In the genomic region with DNA sequence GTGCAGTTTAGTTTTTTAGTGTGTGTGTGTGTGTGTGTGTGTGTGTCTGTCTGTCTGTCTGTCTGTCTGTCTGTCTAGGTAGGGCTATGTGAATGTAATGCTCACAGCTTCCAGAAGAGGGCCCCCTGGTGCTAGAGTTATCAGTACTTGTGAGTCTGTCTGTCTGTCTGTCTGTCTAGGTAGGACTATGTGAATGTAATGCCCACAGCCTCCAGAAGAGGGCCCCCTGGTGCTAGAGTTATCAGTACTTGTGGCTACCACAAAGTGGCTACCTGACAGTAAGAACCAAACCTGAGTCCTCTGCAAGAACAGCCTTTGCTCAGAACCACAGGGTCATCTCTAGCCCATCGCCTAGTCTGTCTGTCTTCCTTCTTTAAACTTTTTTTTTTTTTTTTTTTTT, we compare ENCODE assay signal across 9 mouse cellular contexts. TPM values are rescaled to one million over a fixed set of nuclear protein-coding genes. Genes with fewer than 3 reads are reported as not detected.
A peak's percentile ranks its signal among the peaks of the same experiment; 100 is the strongest.
DNase-seq lines count a peak whose midpoint lies in the region; ATAC-seq and TF ChIP-seq lines count a peak whose summit lies in the region.
"Had no signal": no experiment of that assay in that cellular context is flagged by ENCODE, and none has a peak within 500 bp of the region (broad histone marks: within the 10 kb centered on the region; RNA-seq: fewer than 3 reads in every experiment).

No protein-coding gene starts in this region.

- no peaks in the 10 kb centered on the region; the same call in 1 of the 2 replicates for H3K4me1 ChIP-seq in forebrain, embryonic 11.5 days (replicated peaks; ENCODE audit: control insufficient read depth, insufficient read depth, low read length)
- H3K4me1 ChIP-seq in forebrain, embryonic 15.5 days, result peaks cover 5% of the 10 kb centered on the region; the same call in 1 of the 2 replicates

- TF ChIP-seq CTCF in gastrocnemius, adult 2 months (IDR thresholded peaks at IDR 0.05), result peak; percentile 64

- H3K36me3 ChIP-seq in forebrain, embryonic 11.5 days (ENCODE audit: control insufficient read depth, insufficient read depth, low read length), result no peaks in the 10 kb centered on the region
- peaks cover 4% of the 10 kb centered on the region; the same call in 1 of the 2 replicates for H3K36me3 ChIP-seq in forebrain, embryonic 15.5 days
- H3K36me3 ChIP-seq: midbrain, embryonic 12.5 days had no signal

- no peak overlapping the region for H3K4me3 ChIP-seq in forebrain, embryonic 11.5 days (ENCODE audit: low read depth, low read length)
- no peak overlapping the region for H3K4me3 ChIP-seq in forebrain, embryonic 15.5 days
- no peak overlapping the region for H3K4me3 ChIP-seq in gastrocnemius, adult 2 months
- H3K4me3 ChIP-seq: midbrain, embryonic 12.5 days had no signal

- intact Hi-C loops in gastrocnemius, adult 2 months (cut with DNase I), result loop anchor here (2.0 kb wide), 1 partner anchor 30 kb away; no protein-coding TSS in a partner anchor

- H3K9me3 ChIP-seq in forebrain, embryonic 11.5 days (ENCODE audit: control insufficient read depth, low read length), result no peaks in the 10 kb centered on the region
- H3K9me3 ChIP-seq in forebrain, embryonic 15.5 days, result no peaks in the 10 kb centered on the region
- H3K9me3 ChIP-seq: midbrain, embryonic 12.5 days had no signal

- ATAC-seq in forebrain, embryonic 11.5 days (replicated peaks; ENCODE audit: low FRiP score), result no peak
- ATAC-seq in forebrain, embryonic 15.5 days (replicated peaks), result no peak

- H3K4me2 ChIP-seq in forebrain, embryonic 11.5 days (ENCODE audit: low read depth, low read length, severe bottlenecking), result no peak overlapping the region
- no peak overlapping the region for H3K4me2 ChIP-seq in forebrain, embryonic 15.5 days (replicated peaks)
- H3K4me2 ChIP-seq: midbrain, embryonic 12.5 days had no signal

- peak; percentile 87 for DNase-seq in forebrain, embryonic 11.5 days (ENCODE audit: low spot score)
- peak; percentile 96 for DNase-seq in ES-CJ7 (ENCODE audit: low read depth, low spot score)
- DNase-seq in c-Kit-positive CD71-positive TER-119-positive erythroid progenitor cells, embryonic 14.5 days (ENCODE audit: low spot score), result peak; percentile 82
- DNase-seq in gastrocnemius, adult 2 months, result peak; percentile 61
- peak; percentile 69 for DNase-seq in layer of hippocampus, adult 11-12 months (ENCODE audit: low spot score)
- DNase-seq in lung, postnatal 10 days, result peak; percentile 85
- peak; percentile 33 to 57 for DNase-seq in spleen, postnatal 14 days (ENCODE audit: low spot score in 2 of 2)

- 56% methylated on average over 1 of the region's 1 CpGs for WGBS in forebrain, embryonic 11.5 days
- 44% methylated on average over 1 of the region's 1 CpGs for WGBS in forebrain, embryonic 15.5 days

- no peak overlapping the region for H3K27ac ChIP-seq in forebrain, embryonic 11.5 days (ENCODE audit: low read depth, low read length)
- H3K27ac ChIP-seq in forebrain, embryonic 15.5 days (replicated peaks), result no peak overlapping the region
- H3K27ac ChIP-seq in gastrocnemius, adult 2 months, result no peak overlapping the region
- H3K27ac ChIP-seq: midbrain, embryonic 12.5 days had no signal

- H3K9ac ChIP-seq in forebrain, embryonic 11.5 days (ENCODE audit: low read length), result no peak overlapping the region
- H3K9ac ChIP-seq in forebrain, embryonic 15.5 days (replicated peaks), result no peak overlapping the region
- H3K9ac ChIP-seq: midbrain, embryonic 12.5 days had no signal

- no peaks in the 10 kb centered on the region for H3K27me3 ChIP-seq in forebrain, embryonic 11.5 days (ENCODE audit: control insufficient read depth, insufficient read depth, low read length)
- H3K27me3 ChIP-seq in forebrain, embryonic 15.5 days, result no peaks in the 10 kb centered on the region
- H3K27me3 ChIP-seq: midbrain, embryonic 12.5 days had no signal

RNA-seq across cellular contexts. Expression of a gene that starts 16.2 kb away (rescaled TPM):
- 7.2 and 8.1 TPM in 2 replicates for polyA plus RNA-seq in forebrain, embryonic 11.5 days (2014; fragmentation: Nextera tagmentation; extraction: Ambion mirVana)
- polyA plus RNA-seq in forebrain, embryonic 15.5 days (2015; fragmentation: Nextera tagmentation; extraction: Ambion mirVana), result 10.7 and 11.1 TPM in 2 replicates
- 1 to 10 TPM; 3.1 to 4.5 TPM for total RNA-seq in gastrocnemius, adult 2 months (2021)

RNA-seq across cellular contexts. Expression of a gene that starts 35.3 kb away (rescaled TPM):
- polyA plus RNA-seq in forebrain, embryonic 11.5 days (2014; fragmentation: Nextera tagmentation; extraction: Ambion mirVana), result 2.4 and 3.6 TPM in 2 replicates
- polyA plus RNA-seq in forebrain, embryonic 15.5 days (2015; fragmentation: Nextera tagmentation; extraction: Ambion mirVana), result 2.2 and 3.0 TPM in 2 replicates
- total RNA-seq in gastrocnemius, adult 2 months (2021), result 1 to 10 TPM in 1 of 2 experiments, under 1 TPM in 1; 0.82 to 2.4 TPM

RNA-seq across cellular contexts. Expression of a gene that starts 35.3 kb away (rescaled TPM):
- 44.5 and 45.5 TPM in 2 replicates for polyA plus RNA-seq in forebrain, embryonic 11.5 days (2014; fragmentation: Nextera tagmentation; extraction: Ambion mirVana)
- 45.5 and 50.2 TPM in 2 replicates for polyA plus RNA-seq in forebrain, embryonic 15.5 days (2015; fragmentation: Nextera tagmentation; extraction: Ambion mirVana)
- total RNA-seq in gastrocnemius, adult 2 months (2021), result 10 to 100 TPM; 17.9 to 18.3 TPM

RNA-seq across cellular contexts. Expression of a gene that starts 35.4 kb away (rescaled TPM):
- 34.6 and 37.3 TPM in 2 replicates for polyA plus RNA-seq in forebrain, embryonic 11.5 days (2014; fragmentation: Nextera tagmentation; extraction: Ambion mirVana)
- polyA plus RNA-seq in forebrain, embryonic 15.5 days (2015; fragmentation: Nextera tagmentation; extraction: Ambion mirVana), result 32.5 and 33.8 TPM in 2 replicates
- 10 to 100 TPM; 14.2 to 16.0 TPM for total RNA-seq in gastrocnemius, adult 2 months (2021)

RNA-seq across cellular contexts. Expression of a gene that starts 41.5 kb away (rescaled TPM):
- polyA plus RNA-seq in forebrain, embryonic 11.5 days (2014; fragmentation: Nextera tagmentation; extraction: Ambion mirVana), result 326 and 354 TPM in 2 replicates
- 258 and 266 TPM in 2 replicates for polyA plus RNA-seq in forebrain, embryonic 15.5 days (2015; fragmentation: Nextera tagmentation; extraction: Ambion mirVana)
- 100 to 1,000 TPM; 125 TPM for total RNA-seq in gastrocnemius, adult 2 months (2021)

Comparison
In these comparisons a context has a peak if more than half of its experiments do, and no peak if none do; other contexts are left out.
1. DNase-seq: peak in every context shown above with its lines; median percentile 96 in ES-CJ7; 87 in forebrain, embryonic 11.5 days; 85 in lung, postnatal 10 days; 82 in c-Kit-positive CD71-positive TER-119-positive erythroid progenitor cells, embryonic 14.5 days; 69 in layer of hippocampus, adult 11-12 months; 61 in gastrocnemius, adult 2 months; 45 in spleen, postnatal 14 days.